ENCODE assay signal across 8 mouse cellular contexts in the genomic region with DNA sequence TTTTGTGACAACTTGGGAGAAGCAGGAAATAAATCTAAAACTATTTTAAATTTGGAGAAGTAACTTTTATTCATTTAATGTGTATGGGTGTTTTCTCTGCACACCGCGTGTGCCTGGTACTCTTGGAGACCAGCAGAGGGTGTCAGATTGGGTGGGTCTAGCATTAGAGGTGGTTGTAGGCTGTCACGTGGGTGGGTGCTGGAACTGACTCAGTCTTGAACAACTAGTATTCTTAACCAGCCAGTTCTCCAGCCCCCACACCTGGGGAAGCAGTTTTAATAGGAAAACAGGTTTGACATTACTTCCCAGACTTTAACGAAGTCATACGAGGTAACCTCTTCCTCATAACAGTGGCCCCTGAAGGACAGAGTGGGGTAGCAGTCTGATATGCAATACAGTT. TPM values are rescaled to one million over a fixed set of nuclear protein-coding genes. Genes with fewer than 3 reads are reported as not detected.
A peak's percentile ranks its signal among the peaks of the same experiment; 100 is the strongest.
DNase-seq lines count a peak whose midpoint lies in the region; ATAC-seq lines count a peak whose summit lies in the region.

No protein-coding gene starts in this region.

- DNase-seq in heart, adult 11 months = peak; percentile 93
- DNase-seq in heart, adult 8-10 months (ENCODE audit: low spot score) = no peak
- DNase-seq in 416B (ENCODE audit: low read depth) = peak; percentile 79
- DNase-seq in midbrain, embryonic 10.5 days (ENCODE audit: low spot score) = peak; percentile 22
- peak; percentile 40 for DNase-seq in thymus, postnatal 25 days
- no peak for DNase-seq in kidney, postnatal 36 days

- H3K27me3 ChIP-seq in hindbrain, embryonic 15.5 days = no peaks in the 10 kb centered on the region
- no peaks in the 10 kb centered on the region for H3K27me3 ChIP-seq in midbrain, embryonic 10.5 days (ENCODE audit: low read depth, poor library complexity, severe bottlenecking)

- peaks cover 6% of the 10 kb centered on the region for H3K36me3 ChIP-seq in hindbrain, embryonic 15.5 days
- peaks cover 41% of the 10 kb centered on the region for H3K36me3 ChIP-seq in midbrain, embryonic 10.5 days

- H3K4me3 ChIP-seq in brown adipose tissue, adult 24 weeks (ENCODE audit: insufficient read depth, low read depth, low read length) = 0 out of 2 replicates have a peak overlapping the region, but pooled peaks have one; percentile 20
- peak overlapping the region; percentile 63 for H3K4me3 ChIP-seq in hindbrain, embryonic 15.5 days
- H3K4me3 ChIP-seq in midbrain, embryonic 10.5 days = peak overlapping the region; percentile 75

- no peak for ATAC-seq in hindbrain, embryonic 15.5 days (ENCODE audit: low FRiP score, low read depth)

- no peak overlapping the region for H3K9ac ChIP-seq in hindbrain, embryonic 15.5 days

- H3K9me3 ChIP-seq in hindbrain, embryonic 15.5 days = no peaks in the 10 kb centered on the region
- no peaks in the 10 kb centered on the region for H3K9me3 ChIP-seq in midbrain, embryonic 10.5 days (replicated peaks)

- peaks cover 9% of the 10 kb centered on the region; the same call in 1 of the 2 replicates for H3K4me1 ChIP-seq in brown adipose tissue, adult 24 weeks (ENCODE audit: control insufficient read depth, insufficient read depth, insufficient read length, low read length)
- H3K4me1 ChIP-seq in hindbrain, embryonic 15.5 days (replicated peaks) = peaks cover 12% of the 10 kb centered on the region
- peaks cover 11% of the 10 kb centered on the region for H3K4me1 ChIP-seq in midbrain, embryonic 10.5 days

- 66% methylated on average over 5 of the region's 5 CpGs for WGBS in hindbrain, embryonic 15.5 days
- 83% methylated on average over 5 of the region's 5 CpGs for WGBS in midbrain, embryonic 10.5 days

- peak overlapping the region; percentile 70 for H3K4me2 ChIP-seq in hindbrain, embryonic 15.5 days

- H3K27ac ChIP-seq in brown adipose tissue, adult 24 weeks (replicated peaks; ENCODE audit: low read depth, low read length) = no peak overlapping the region
- H3K27ac ChIP-seq in hindbrain, embryonic 15.5 days (replicated peaks) = no peak overlapping the region
- no peak overlapping the region for H3K27ac ChIP-seq in midbrain, embryonic 10.5 days (replicated peaks)

RNA-seq across cellular contexts. Expression of gene Prpsap2, which starts 1.4 kb away (rescaled TPM):
- 10 to 100 TPM in 1 of 4 experiments, 1 to 10 TPM in 3; 6.2 to 10.0 (median 8.5) TPM for total RNA-seq in heart, adult 8-10 months (2022)
- 22.0 and 28.2 TPM in 2 replicates for polyA plus RNA-seq in brown adipose tissue, adult 24 weeks (2012; ENCODE audit: insufficient read depth, insufficient read length, missing spikeins)
- polyA plus RNA-seq in hindbrain, embryonic 15.5 days (2015; fragmentation: Nextera tagmentation; extraction: Ambion mirVana) = 49.7 and 52.0 TPM in 2 replicates
- polyA plus RNA-seq in midbrain, embryonic 10.5 days (2016; fragmentation: Nextera tagmentation; extraction: Ambion mirVana) = 47.0 and 49.3 TPM in 2 replicates

RNA-seq across cellular contexts. Expression of gene Slc5a10, which starts 39.9 kb away (rescaled TPM):
- total RNA-seq in heart, adult 8-10 months (2022) = not detected
- polyA plus RNA-seq in brown adipose tissue, adult 24 weeks (2012; ENCODE audit: insufficient read depth, insufficient read length, missing spikeins) = not detected in 2 replicates
- polyA plus RNA-seq in hindbrain, embryonic 15.5 days (2015; fragmentation: Nextera tagmentation; extraction: Ambion mirVana) = not detected in 2 replicates
- polyA plus RNA-seq in midbrain, embryonic 10.5 days (2016; fragmentation: Nextera tagmentation; extraction: Ambion mirVana) = not detected in 2 replicates

Comparison
In these comparisons a context has a peak if more than half of its experiments do, and no peak if none do; other contexts are left out.
1. DNase-seq: peak in heart, adult 11 months (single experiment), 416B (single experiment), midbrain, embryonic 10.5 days (single experiment) and thymus, postnatal 25 days (single experiment); none in heart, adult 8-10 months (single experiment) and kidney, postnatal 36 days (0 of 2).
2. H3K4me3 ChIP-seq: peak in every context shown above with its lines; median percentile 75 in midbrain, embryonic 10.5 days; 63 in hindbrain, embryonic 15.5 days; 20 in brown adipose tissue, adult 24 weeks.